Mouse (Mus musculus) brain, embryonic 14.5 days (tissue): ENCODE measurements at regions not wholly inside any gene's neighbourhood (a gene's known extent, or its start where the extent isn't known, plus 50 kb on each side); places are given as distances from the start of the nearest gene placed in this dataset.

Source experiments
- CTCF ChIP-seq: fragments of 200-500 bp; IDR thresholded peaks from 2 replicates; pipeline ENCODE4 v1.5.1; 2012; ENCODE audit warnings: inconsistent platforms, mild to moderate bottlenecking, moderate library complexity, borderline replicate concordance; ENCODE audit not compliant: insufficient read depth, insufficient read length; ENCODE audit errors: extremely low read depth
- POLR2A ChIP-seq: fragments of 200-500 bp; IDR thresholded peaks from 2 replicates; pipeline ENCODE4 v1.6.1; 2012; ENCODE audit warnings: mild to moderate bottlenecking, inconsistent platforms, borderline replicate concordance; ENCODE audit not compliant: poor library complexity, insufficient read depth, insufficient read length, severe bottlenecking; ENCODE audit errors: extremely low read depth

DNA sequence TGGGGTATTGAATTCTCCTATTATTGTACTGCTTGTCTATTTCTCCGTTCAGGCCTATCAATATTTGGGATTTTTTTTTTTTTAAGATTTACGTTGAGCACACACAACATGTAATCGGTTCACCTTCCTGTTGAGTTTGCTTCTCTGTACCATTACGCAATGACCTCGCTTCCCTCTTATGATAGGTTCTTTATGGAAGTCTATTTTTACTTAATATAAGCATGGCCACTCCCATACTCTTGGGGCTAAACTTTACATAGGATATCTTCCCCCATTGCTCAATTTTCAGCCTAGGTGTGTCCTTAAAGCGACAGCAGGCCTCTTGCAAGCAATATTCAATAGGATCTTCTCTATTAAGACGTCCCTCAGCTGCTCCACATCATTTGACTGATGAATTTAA is 544.7 kb upstream of the Tbx3 start:
- no peak for TF ChIP-seq CTCF
- TF ChIP-seq POLR2A: no peak
